Mouse (Mus musculus) midbrain, embryonic 12.5 days (tissue): ENCODE data around the gene Ppdpf. TPM values are rescaled to one million over a fixed set of nuclear protein-coding genes. Genes with fewer than 3 reads are reported as not detected.

Source experiments
- ATAC-seq: fragments of 200-750 bp; cut with Nextera tagmentation; 2 replicates; pipeline ENCODE4 v1.8.0; 2017; ENCODE audit warnings: low read depth, moderate TSS enrichment, moderate library complexity; ENCODE audit not compliant: low FRiP score
- H3K27ac ChIP-seq: fragments of 300-500 bp; sonication (generic); replicated peaks from 2 replicates; pipeline ENCODE4 v1.5.1; 2016; ENCODE audit warnings: mild to moderate bottlenecking
- H3K27me3 ChIP-seq: fragments of 300-500 bp; sonication (generic); 2 replicates; pipeline ENCODE4 v1.6.1; 2016; ENCODE audit warnings: mild to moderate bottlenecking
- H3K36me3 ChIP-seq: fragments of 300-500 bp; sonication (generic); 2 replicates; pipeline ENCODE4 v1.6.1; 2016
- H3K4me1 ChIP-seq: fragments of 300-500 bp; sonication (generic); 2 replicates; pipeline ENCODE4 v1.6.1; 2016
- H3K4me2 ChIP-seq: fragments of 300-500 bp; sonication (generic); replicated peaks from 2 replicates; pipeline ENCODE4 v1.6.1; 2016; ENCODE audit warnings: mild to moderate bottlenecking, moderate library complexity
- H3K4me3 ChIP-seq: fragments of 300-500 bp; sonication (generic); 2 replicates; pipeline ENCODE4 v1.5.1; 2016; ENCODE audit warnings: mild to moderate bottlenecking
- H3K9ac ChIP-seq: fragments of 300-500 bp; sonication (generic); replicated peaks from 2 replicates; pipeline ENCODE4 v1.6.1; 2016; ENCODE audit warnings: mild to moderate bottlenecking, moderate library complexity
- H3K9me3 ChIP-seq: fragments of 300-500 bp; sonication (generic); 2 replicates; pipeline ENCODE4 v1.6.1; 2016; ENCODE audit warnings: mild to moderate bottlenecking
- WGBS: fragments of 180-500 bp; shearing (Covaris S2); methylation state at CpG from one replicate; pipeline ENCODE4 v1.1.7; 2016; 5-methylcytosine and 5-hydroxymethylcytosine counted together
- polyA plus RNA-seq: library from polyadenylated mRNA; unstranded; fragments of >200 nt; fragmentation: Nextera tagmentation; extraction: Ambion mirVana; gene quantifications from 2 replicates; pipeline ENCODE4 v1.2.1, GENCODE M21; 2016

Gene Ppdpf
- polyA plus RNA-seq, result 423 and 462 TPM in 2 replicates

DNA sequence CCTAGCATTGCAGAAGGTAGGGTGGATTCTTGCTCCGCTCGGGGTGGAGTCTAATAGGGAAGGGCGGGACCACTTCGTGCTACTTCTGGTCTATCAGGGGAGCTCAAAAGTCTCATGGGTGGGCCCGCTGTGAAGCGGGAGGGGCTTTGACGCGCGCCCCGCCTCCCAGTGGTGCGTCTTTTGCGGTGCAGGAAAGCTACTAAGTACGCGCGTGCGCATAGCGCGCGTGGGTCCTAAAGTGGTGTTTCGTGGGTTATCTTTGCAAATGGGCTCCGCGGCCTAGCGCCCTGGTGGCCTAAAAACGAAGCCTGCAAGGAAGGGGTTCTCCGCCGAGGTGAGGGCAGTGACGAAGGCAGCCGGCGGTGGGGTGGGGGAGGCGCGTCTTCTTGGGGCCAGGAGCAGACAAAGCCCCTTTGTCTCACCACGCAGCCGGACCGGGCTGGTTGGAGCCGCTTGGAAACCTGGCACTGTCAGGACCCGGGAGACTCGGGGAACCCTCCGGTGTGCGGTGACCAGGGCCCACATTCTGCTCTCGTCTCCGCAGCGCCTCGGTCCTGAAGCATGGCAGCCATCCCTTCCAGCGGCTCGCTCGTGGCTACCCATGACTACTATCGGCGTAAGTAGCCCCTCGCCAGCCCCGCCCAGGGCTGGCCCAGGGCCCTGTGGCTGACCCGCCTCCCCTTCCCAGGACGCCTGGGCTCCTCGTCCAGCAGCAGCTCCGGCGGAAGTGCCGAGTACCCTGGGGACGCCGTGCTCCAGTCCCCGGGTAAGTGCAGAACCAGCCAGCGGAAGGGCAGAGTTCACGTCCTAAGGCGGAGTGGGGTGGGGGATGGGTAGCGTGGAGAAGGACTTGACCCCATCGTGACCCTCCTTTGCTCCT is at the start of gene Ppdpf:
Gene Ppdpf, plus strand, starts transcription at position 127 of the 880 bp plus-strand sequence.
- under 1% methylated on average over 56 of the region's 64 CpGs for WGBS

DNA sequence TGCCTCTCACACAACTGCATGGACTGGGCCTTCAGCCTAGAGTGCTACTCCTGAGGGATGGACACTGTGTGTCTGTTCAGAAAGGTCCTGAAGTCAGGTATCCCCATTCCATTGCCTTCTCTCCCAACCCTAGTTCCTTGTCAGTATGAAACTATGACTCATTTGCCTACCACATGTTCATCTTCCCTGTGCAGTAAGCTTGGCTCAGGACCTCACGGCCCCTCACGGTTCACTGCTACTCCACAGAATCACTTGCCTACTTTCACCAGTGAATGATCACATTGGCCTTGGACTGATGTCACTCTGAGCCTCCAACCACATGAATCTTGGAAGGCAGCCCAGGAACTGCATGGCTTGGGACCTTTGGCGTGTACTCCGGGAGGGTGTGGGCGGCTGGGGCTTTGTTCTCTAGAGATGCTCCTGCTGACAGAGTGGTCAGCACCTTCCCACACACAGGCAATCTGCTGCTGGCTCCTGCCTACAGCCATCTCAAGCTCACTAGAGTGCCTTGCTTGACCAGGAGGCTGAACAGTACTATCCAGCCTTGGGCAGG is 47.3 kb upstream of the Ppdpf start:
- Histone ChIP-seq H3K4me1 (0 out of 2 replicates have a peak, but pooled peaks cover 7% of the 10 kb centered on the region), H3K27ac (no peak overlapping the region), H3K9ac (no peak overlapping the region), H3K36me3 (no peaks in the 10 kb centered on the region), H3K9me3 (no peaks in the 10 kb centered on the region), H3K4me2 (no peak overlapping the region), H3K4me3 (no peak overlapping the region), H3K27me3 (peaks cover 48% of the 10 kb centered on the region)
- ATAC-seq, result no peak
- WGBS, result 92% methylated on average over 5 of the region's 5 CpGs

More for the DNA sequence above, at the start of gene Ppdpf:
- Histone ChIP-seq H3K4me1 (peaks cover 13% of the 10 kb centered on the region), H3K27ac (peak within 1 kb of the TSS; percentile 93), H3K4me3 (peak within 1 kb of the TSS; percentile 72), H3K36me3 (peaks cover 14% of the 10 kb centered on the region; the same call in 1 of the 2 replicates), H3K27me3 (peaks cover 8% of the 10 kb centered on the region; the same call in 1 of the 2 replicates), H3K4me2 (peak within 1 kb of the TSS; percentile 64), H3K9ac (peak within 1 kb of the TSS; percentile 93), H3K9me3 (no peaks in the 10 kb centered on the region)
- peak; percentile 91 for ATAC-seq

DNA sequence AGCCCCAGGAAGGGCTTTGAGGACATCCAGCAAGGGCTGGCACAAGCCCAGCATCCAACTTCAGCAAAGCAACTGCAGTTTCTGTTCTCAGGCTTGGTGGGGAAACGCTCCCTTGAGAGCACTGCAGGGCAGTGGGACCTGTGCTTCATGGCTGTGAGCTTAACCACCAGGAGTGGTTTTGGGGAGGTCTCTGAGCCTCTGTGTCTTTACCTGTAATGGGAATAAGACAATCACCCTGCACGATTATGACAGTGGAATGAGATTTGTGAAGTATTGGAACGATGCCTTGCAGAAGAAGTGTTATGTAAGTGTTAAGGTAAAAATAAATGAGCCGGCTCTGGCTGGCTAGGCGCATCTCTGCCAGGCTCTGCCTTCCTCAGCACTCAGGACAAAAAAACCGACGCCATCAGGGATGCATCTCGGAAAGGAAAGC is 44.3 kb upstream of the Ppdpf start:
- ATAC-seq, result no peak
- H3K27ac ChIP-seq, result no peak overlapping the region
- H3K36me3 ChIP-seq, result no peaks in the 10 kb centered on the region
- no peak overlapping the region for H3K4me2 ChIP-seq
- WGBS, result 62% methylated on average over 8 of the region's 8 CpGs
- H3K9me3 ChIP-seq, result no peaks in the 10 kb centered on the region
- peaks cover 41% of the 10 kb centered on the region for H3K27me3 ChIP-seq
- no peak overlapping the region for H3K4me3 ChIP-seq
- peaks cover 4% of the 10 kb centered on the region for H3K4me1 ChIP-seq
- H3K9ac ChIP-seq, result no peak overlapping the region

DNA sequence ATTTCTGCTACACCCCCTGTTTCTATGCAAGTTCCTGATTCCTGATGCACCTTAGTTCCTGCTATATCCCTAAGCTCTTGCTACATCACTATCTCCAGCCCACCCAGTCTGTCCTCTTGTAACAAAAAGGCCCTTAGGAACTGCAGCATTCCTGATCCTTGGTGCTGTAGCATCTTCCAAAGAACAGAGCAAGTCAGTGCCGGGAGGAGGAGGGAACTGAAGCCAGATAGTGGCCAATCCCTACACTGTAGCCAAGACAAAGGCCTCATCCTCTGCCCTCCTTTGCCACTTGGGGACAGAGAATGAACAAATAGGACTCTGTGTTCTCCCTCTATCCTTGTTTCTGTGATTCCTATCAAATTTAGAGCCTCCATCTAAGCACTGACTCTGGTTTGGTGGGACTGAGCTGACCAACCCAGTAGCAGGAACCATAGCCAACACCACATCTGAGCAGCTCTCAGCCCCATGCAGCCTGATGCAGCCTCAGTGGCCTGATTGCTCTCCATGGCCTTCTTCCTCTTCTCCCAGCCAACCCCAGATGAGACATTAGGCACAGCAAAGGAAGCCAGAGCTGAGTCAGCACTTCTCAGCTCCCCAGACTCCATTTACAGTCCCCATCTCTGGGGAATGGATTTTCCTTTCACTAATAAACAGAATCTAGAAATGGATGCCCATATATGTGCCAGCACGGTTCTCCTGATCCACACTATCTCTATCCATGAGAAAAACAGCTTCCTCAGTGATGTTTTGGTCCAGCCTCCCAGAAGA is 43.4 kb upstream of the Ppdpf start:
- no peak overlapping the region for H3K27ac ChIP-seq
- H3K36me3 ChIP-seq, result no peaks in the 10 kb centered on the region
- peaks cover 44% of the 10 kb centered on the region for H3K27me3 ChIP-seq
- no peak overlapping the region for H3K4me3 ChIP-seq
- H3K4me2 ChIP-seq, result no peak overlapping the region
- H3K4me1 ChIP-seq, result peaks cover 14% of the 10 kb centered on the region
- ATAC-seq, result no peak
- H3K9me3 ChIP-seq, result no peaks in the 10 kb centered on the region
- H3K9ac ChIP-seq, result no peak overlapping the region
- WGBS, result 65% methylated on average over 2 of the region's 2 CpGs

DNA sequence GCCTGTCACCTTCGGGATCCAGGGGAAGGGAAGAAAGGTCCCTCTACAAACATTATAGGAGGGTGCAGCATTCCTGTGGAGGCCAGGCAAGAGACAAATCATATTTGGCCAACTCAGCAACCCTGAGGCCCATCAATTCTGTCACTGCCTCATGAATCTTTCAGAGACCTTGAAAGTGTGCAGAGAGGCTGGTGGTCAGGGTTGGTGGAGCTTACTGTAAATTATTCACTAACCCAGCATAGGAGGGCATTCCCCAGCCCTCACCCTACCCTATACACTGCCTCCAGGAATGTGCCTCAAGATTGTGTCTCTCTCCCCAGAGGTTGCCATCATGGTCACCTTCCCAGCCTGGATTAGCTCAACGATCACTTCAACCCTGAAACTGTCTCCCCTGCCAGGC is 42.4 kb upstream of the Ppdpf start:
- peaks cover 14% of the 10 kb centered on the region for H3K4me1 ChIP-seq
- no peak for ATAC-seq
- H3K4me3 ChIP-seq, result no peak overlapping the region
- H3K27me3 ChIP-seq, result peaks cover 44% of the 10 kb centered on the region
- no peaks in the 10 kb centered on the region for H3K36me3 ChIP-seq
- no peak overlapping the region for H3K9ac ChIP-seq
- H3K27ac ChIP-seq, result no peak overlapping the region
- H3K9me3 ChIP-seq, result no peaks in the 10 kb centered on the region
- WGBS, result 89% methylated on average over 2 of the region's 2 CpGs
- no peak overlapping the region for H3K4me2 ChIP-seq

DNA sequence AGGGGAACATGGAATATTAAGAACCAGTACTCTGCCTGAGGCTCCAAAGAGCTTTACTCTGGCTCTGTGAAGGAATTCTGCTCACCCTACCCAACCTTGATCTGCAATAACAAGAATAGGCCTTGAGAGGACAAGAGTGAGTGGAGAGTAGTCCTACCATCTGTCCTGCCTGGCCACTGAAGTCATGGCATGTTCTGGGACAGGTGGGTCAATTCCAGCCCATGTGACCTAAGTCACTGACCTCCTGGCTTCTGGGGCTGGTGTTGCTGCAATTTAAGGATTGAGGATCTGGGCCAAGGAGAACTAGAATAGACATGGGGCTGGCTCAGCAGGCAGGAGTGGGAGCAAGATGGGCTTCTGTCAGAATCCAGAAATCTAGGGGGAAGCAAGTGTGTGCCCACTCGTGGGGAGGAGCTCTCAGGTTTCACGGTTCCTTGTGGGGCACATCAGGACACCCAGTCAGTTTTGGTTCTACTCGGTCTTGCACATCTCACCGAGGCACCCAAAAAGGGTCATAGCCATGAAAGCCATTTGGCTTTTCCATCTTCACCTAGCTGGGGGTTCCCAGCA is 40.0 kb upstream of the Ppdpf start:
- Histone ChIP-seq H3K27me3 (peaks cover 57% of the 10 kb centered on the region), H3K36me3 (no peaks in the 10 kb centered on the region), H3K4me3 (peak overlapping the region; percentile 48), H3K27ac (no peak overlapping the region), H3K9me3 (no peaks in the 10 kb centered on the region), H3K4me2 (peak overlapping the region; percentile 92), H3K9ac (peak overlapping the region; percentile 50; the same call in 1 of the 2 replicates), H3K4me1 (peaks cover 14% of the 10 kb centered on the region)
- ATAC-seq, result no peak
- 47% methylated on average over 4 of the region's 4 CpGs for WGBS

DNA sequence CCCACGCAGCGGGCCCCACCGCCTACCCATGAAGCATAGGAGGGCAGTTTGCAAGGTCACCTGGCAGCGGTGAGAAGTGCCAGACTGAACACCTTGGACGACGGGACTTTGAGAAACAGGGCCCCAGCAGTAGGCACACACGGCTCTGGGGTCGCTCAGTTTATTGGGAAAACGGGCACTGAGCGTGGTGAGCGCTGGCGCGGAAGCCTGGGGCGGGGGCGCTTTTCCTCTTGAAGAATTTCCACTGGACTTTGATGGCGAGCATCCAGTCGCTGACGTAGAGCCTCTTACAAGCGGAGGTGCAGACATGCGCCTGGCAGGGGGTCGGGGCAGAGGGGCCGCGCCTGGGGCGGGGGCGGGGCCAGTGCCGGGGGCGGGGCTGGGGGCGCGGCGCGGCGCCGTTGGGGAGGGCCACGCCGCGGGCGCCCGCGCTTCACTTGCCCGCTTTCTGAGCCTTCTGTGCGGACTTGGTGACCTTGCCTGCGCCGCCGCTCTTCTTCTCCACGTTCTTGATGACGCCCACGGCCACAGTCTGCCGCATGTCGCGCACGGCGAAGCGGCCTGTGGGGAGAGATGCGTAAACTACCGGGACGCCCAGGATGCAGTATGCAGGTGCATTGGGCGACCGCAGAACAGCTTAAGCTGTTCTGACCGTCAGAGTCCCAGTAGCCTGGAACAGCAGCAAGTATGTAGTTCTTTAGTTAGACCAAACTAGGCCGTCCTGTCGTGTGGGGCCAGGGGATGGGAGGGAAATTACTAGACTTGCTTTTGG is 39.3 kb upstream of the Ppdpf start:
- ATAC-seq, result peak; percentile 36
- peaks cover 57% of the 10 kb centered on the region for H3K27me3 ChIP-seq
- 1% methylated on average over 45 of the region's 61 CpGs for WGBS
- no peaks in the 10 kb centered on the region for H3K9me3 ChIP-seq
- no peak overlapping the region for H3K27ac ChIP-seq
- peak overlapping the region; percentile 50 for H3K9ac ChIP-seq
- H3K4me3 ChIP-seq, result peak overlapping the region; percentile 48
- no peaks in the 10 kb centered on the region for H3K36me3 ChIP-seq
- peak overlapping the region; percentile 92 for H3K4me2 ChIP-seq
- peaks cover 14% of the 10 kb centered on the region for H3K4me1 ChIP-seq

DNA sequence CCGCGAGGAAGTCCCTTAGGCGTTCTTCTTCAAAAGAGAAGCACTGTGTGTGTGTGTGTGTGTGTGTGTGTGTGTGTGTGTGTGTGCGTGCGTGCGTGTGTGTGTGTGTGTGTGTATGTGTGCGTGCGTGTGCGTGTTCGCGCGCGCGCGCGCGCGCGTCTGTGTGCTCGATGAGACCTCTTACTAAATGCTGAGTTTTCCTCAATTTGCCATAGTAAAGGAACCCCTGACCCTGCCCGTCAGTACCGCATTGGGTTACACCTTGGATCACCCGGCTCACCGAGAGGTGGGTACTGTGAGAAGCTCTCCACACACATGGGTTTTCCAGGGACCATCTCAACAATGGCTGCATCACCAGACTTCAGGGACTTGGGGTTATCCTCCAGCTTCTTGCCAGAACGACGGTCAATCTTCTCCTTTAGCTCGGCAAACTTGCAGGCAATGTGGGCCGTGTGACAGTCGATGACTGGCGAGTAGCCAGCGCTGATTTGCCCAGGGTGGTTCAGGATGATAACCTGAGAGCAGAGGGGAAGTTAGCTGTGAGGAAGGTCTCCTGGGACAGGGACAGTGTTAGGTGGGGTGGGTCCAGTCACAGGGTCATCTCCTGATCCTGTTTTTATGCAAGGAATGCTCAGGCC is 38.6 kb upstream of the Ppdpf start:
- Histone ChIP-seq H3K9ac (peak overlapping the region; percentile 50), H3K27ac (no peak overlapping the region), H3K4me3 (peak overlapping the region; percentile 48), H3K4me1 (peaks cover 14% of the 10 kb centered on the region), H3K36me3 (no peaks in the 10 kb centered on the region), H3K4me2 (peak overlapping the region; percentile 92), H3K27me3 (peaks cover 64% of the 10 kb centered on the region), H3K9me3 (no peaks in the 10 kb centered on the region)
- ATAC-seq, result no peak
- 22% methylated on average over 18 of the region's 31 CpGs for WGBS

DNA sequence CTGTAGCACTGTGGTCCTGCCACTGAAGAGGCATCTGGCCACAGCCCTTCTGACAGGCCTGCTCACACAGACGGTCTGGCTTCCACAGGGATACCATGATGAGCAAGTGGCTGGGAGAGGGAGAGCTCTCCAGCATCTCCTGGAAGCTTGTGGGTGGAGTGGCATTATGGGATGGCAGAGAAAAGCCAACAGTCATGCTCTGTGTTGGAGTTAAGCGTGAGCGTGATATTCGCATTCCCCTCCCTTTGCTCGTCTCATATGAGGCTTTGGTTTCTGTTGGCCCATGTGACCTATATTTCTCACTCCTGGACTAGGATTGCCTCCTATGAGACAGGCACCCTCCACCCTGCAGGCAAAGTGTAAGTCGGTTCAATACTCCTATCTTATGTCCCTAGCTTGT is 36.8 kb upstream of the Ppdpf start:
- Histone ChIP-seq H3K9me3 (no peaks in the 10 kb centered on the region), H3K36me3 (no peaks in the 10 kb centered on the region), H3K4me2 (no peak overlapping the region), H3K27me3 (peaks cover 68% of the 10 kb centered on the region), H3K4me1 (peaks cover 14% of the 10 kb centered on the region), H3K9ac (no peak overlapping the region), H3K4me3 (no peak overlapping the region), H3K27ac (no peak overlapping the region)
- no peak for ATAC-seq
- WGBS, result 78% methylated on average over 6 of the region's 6 CpGs

DNA sequence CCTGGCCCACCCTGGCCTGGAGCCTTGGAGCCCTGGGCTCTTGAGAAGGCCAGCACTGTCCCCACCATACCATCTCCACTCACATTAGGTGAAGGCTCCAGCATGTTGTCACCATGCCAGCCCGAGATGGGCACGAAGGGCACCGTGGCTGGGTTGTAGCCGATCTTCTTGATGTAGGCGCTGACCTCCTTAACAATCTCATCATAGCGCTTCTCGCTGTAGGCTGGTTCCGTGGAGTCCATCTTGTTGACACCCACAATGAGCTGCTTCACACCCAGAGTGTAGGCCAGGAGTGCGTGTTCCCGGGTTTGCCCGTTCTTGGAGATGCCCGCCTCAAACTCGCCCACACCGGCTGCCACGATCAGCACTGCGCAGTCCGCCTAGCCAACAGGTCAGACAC is 34.3 kb upstream of the Ppdpf start:
- H3K4me1 ChIP-seq, result peaks cover 22% of the 10 kb centered on the region
- no peak overlapping the region for H3K9ac ChIP-seq
- no peak overlapping the region for H3K4me3 ChIP-seq
- no peak overlapping the region for H3K27ac ChIP-seq
- no peaks in the 10 kb centered on the region for H3K9me3 ChIP-seq
- peaks cover 76% of the 10 kb centered on the region for H3K27me3 ChIP-seq
- H3K36me3 ChIP-seq, result no peaks in the 10 kb centered on the region
- H3K4me2 ChIP-seq, result no peak overlapping the region
- ATAC-seq, result no peak
- WGBS, result 94% methylated on average over 17 of the region's 17 CpGs

DNA sequence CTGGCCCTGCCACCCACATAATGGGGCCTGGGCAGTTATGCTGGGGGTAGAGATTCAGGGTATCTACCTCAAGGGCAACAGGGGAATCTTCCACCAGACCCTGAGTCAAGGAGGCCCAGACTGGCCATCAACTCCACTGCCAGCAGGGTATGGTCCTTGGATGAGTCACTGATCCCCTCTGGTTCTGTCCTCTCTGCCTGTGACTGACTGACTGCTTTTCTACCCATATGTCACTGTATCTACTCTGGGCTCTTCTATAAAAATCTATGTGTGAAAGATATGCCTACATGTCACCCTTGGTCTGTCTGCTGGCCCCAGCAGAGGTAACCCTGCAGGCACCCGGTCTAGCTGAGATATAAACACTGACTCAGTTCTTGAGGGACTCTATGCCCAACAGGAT is 33.9 kb upstream of the Ppdpf start:
- no peak for ATAC-seq
- WGBS, result 93% methylated on average over 1 of the region's 1 CpGs

More for the DNA sequence above, 33.9 kb upstream of the Ppdpf start:
- Histone ChIP-seq H3K4me2 (no peak overlapping the region), H3K4me3 (no peak overlapping the region), H3K27ac (no peak overlapping the region), H3K9ac (no peak overlapping the region), H3K9me3 (no peaks in the 10 kb centered on the region), H3K27me3 (peaks cover 76% of the 10 kb centered on the region), H3K4me1 (peaks cover 18% of the 10 kb centered on the region), H3K36me3 (no peaks in the 10 kb centered on the region)
